Mouse (Mus musculus) liver, adult 2 months (tissue): Measurements from ENCODE around the gene Trim38. TPM values are rescaled to one million over a fixed set of nuclear protein-coding genes. Genes with fewer than 3 reads are reported as not detected.
A peak's percentile ranks its signal among the peaks of the same experiment; 100 is the strongest.

Source experiments
- DNase-seq: peaks from one replicate; pipeline ENCODE4 v3.0.0-alpha.2; 2011; ENCODE audit warnings: low read depth, low spot score; ENCODE audit errors: extremely low read depth
- H3K27ac ChIP-seq: fragments of 200-500 bp; replicated peaks from 2 replicates; pipeline ENCODE4 v1.5.1; 2012; ENCODE audit warnings: low read depth, mild to moderate bottlenecking, control low read depth, inconsistent platforms, low read length; ENCODE audit not compliant: insufficient read depth
- H3K27me3 ChIP-seq: fragments of 200-500 bp; 2 replicates; pipeline ENCODE4 v1.6.1; 2012; ENCODE audit warnings: mild to moderate bottlenecking, moderate library complexity, low read length, inconsistent platforms; ENCODE audit not compliant: control insufficient read depth, insufficient read depth
- H3K36me3 ChIP-seq: fragments of 200-500 bp; 2 replicates; pipeline ENCODE4 v1.6.1; 2012; ENCODE audit warnings: low read length, inconsistent platforms; ENCODE audit not compliant: control insufficient read depth, insufficient read depth
- H3K4me1 ChIP-seq: fragments of 200-500 bp; 2 replicates; pipeline ENCODE4 v1.6.1; 2011; ENCODE audit warnings: low read length; ENCODE audit not compliant: control insufficient read depth, insufficient read depth
- H3K4me3 ChIP-seq: fragments of 200-500 bp; 2 replicates; pipeline ENCODE4 v1.5.1; 2011; ENCODE audit warnings: low read depth, mild to moderate bottlenecking, control low read depth, low read length, moderate library complexity; ENCODE audit not compliant: insufficient read depth
- H3K79me2 ChIP-seq: fragments of 200-500 bp; 2 replicates; pipeline ENCODE4 v1.6.1; 2012; ENCODE audit warnings: inconsistent platforms, mild to moderate bottlenecking, low read length, moderate library complexity; ENCODE audit not compliant: control insufficient read depth, insufficient read depth
- H3K9ac ChIP-seq: fragments of 200-500 bp; 2 replicates; pipeline ENCODE4 v1.6.1; 2012; ENCODE audit warnings: low read depth, mild to moderate bottlenecking, control low read depth, inconsistent platforms, low read length
- CTCF ChIP-seq: fragments of 200-500 bp; IDR thresholded peaks from 2 replicates; pipeline ENCODE4 v1.5.1; 2011; ENCODE audit warnings: low read depth, low read length, control low read depth
- POLR2A ChIP-seq: fragments of 200-500 bp; IDR thresholded peaks from 2 replicates; pipeline ENCODE4 v1.6.1; 2011; ENCODE audit warnings: low read length, control low read depth; ENCODE audit not compliant: insufficient read depth; ENCODE audit errors: extremely low read depth
- WGBS: fragments of 180-500 bp; shearing (Covaris S2); methylation state at CpG from one replicate; pipeline ENCODE4 v1.1.7; 2018; 5-methylcytosine and 5-hydroxymethylcytosine counted together
- polyA plus RNA-seq: library from polyadenylated mRNA; depleted of rRNA; stranded (reverse); fragments of >200 nt; gene quantifications from 2 replicates; pipeline ENCODE4 v1.2.3, GENCODE M21; 2012
- total RNA-seq: library from RNA; depleted of rRNA; stranded (reverse); fragments of >200 nt; gene quantifications from 2 replicates; pipeline ENCODE4 v1.2.3, GENCODE M21; 2014

Trim38 gene
- total and polyA plus RNA-seq, 2 experiments, result not detected

DNA sequence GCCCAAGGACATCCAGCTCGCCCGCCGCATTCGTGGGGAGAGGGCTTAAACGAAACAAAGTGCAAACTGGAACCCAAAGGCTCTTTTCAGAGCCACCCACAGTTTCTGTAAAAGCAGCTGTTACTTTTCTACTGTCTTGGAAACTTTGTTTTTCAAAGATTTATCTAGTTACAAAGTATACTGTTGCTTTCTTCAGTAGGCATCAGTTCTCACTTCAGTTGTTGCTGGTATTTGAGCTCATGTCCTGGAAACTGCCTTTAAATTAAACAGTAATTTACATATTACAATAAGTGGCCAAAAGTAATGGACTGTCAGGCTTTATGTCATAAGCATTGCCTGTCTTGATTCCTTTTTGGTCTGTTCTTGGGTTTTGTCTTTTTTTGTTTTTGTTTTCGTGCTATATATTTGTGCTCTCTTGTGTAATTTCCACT lies 17.0 kb upstream of the Trim38 start:
- Histone ChIP-seq H3K9ac (no peak overlapping the region), H3K4me1 (peaks cover 4% of the 10 kb centered on the region), H3K27me3 (no peaks in the 10 kb centered on the region), H3K27ac (no peak overlapping the region), H3K79me2 (no peaks in the 10 kb centered on the region), H3K36me3 (no peaks in the 10 kb centered on the region), H3K4me3 (no peak overlapping the region)
- 15% methylated on average over 6 of the region's 6 CpGs for WGBS
- no peak for DNase-seq
- no peak for TF ChIP-seq POLR2A
- TF ChIP-seq CTCF, result no peak

DNA sequence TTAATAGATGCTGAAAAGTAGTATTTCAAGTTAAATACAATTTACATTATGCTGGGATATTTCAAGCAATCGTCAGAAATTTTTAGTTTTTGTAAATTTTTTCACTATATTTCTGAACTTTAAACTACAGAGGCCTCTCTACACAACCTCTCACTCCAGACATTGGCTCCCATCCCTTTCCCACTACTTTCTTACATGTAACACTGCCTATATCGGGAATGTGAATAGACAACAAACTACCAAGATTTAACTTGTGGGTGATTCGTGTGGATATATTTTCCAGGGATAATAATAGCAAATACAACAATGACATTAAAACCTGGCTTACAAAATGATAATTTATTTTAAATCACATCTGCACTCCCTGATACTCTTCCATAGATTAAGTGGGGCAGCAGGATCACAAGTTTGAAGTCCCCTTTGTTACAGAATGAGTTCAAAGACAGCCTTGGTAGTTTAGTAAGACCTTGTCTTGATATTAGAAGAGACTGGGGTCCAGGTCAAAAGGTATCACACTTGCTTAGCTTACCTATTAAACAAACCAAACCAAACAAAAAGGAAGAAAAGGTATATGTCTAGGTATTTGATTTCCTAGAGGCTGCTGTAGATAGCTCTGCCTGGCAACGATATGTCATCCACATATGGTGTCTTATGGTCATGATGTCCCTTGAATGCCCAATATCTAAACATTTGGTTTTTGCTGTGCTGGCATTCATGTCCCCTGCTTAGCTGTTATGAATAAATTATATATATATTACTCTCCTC lies 16.2 kb upstream of the Trim38 start:
- TF ChIP-seq POLR2A (no peak), CTCF (no peak)

DNA sequence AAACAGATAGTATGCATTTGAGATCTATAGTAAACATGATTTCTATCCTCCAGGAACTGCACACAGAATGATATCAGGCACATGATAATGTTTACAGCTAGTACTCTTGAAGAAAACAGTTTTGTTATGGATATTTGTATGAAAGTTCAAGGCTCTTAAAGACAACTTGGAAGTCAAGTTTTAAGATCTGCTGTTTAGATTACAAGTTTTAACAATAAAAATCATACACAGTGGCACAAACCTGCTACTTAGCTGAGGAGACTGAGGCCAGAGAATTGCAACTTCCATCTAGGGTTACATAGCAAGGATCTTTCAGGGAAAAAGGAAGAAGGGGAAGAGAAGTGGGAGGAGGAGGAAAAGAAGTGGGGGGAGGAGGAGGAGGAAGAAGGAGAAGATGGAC lies 14.7 kb upstream of the Trim38 start:
- Histone ChIP-seq H3K27ac (no peak overlapping the region), H3K4me1 (peaks cover 4% of the 10 kb centered on the region), H3K4me3 (no peak overlapping the region), H3K79me2 (no peaks in the 10 kb centered on the region), H3K27me3 (no peaks in the 10 kb centered on the region), H3K36me3 (no peaks in the 10 kb centered on the region), H3K9ac (no peak overlapping the region)
- DNase-seq, result no peak
- no peak for TF ChIP-seq POLR2A
- no peak for TF ChIP-seq CTCF

More for the DNA sequence above, 16.2 kb upstream of the Trim38 start:
- 66% methylated on average over 4 of the region's 4 CpGs for WGBS
- DNase-seq, result no peak
- Histone ChIP-seq H3K9ac (no peak overlapping the region), H3K79me2 (no peaks in the 10 kb centered on the region), H3K27ac (no peak overlapping the region), H3K4me3 (no peak overlapping the region), H3K27me3 (no peaks in the 10 kb centered on the region), H3K4me1 (peaks cover 4% of the 10 kb centered on the region), H3K36me3 (no peaks in the 10 kb centered on the region)

DNA sequence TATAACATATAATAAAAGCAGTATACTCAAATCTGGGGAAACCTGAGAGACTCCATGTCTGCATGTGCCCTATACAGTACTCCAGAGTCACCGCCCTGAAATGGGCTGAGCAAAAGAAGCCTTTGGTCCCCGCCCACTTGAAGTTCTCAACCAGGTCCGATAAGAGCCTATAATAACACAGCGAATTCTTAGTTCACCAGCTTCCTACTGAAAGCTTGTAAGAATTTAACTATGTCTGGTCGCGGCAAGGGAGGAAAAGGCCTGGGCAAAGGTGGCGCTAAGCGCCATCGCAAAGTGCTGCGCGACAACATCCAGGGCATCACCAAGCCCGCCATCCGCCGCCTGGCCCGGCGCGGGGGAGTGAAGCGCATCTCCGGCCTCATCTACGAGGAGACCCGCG lies 12.9 kb upstream of the Trim38 start, which contains the start of gene Hist1h4b:
TSS of gene Hist1h4b (plus strand) at position 224 of the 400 bp plus-strand sequence.
- no peaks in the 10 kb centered on the region for H3K36me3 ChIP-seq
- WGBS, result under 1% methylated on average over 20 of the region's 22 CpGs
- no peaks in the 10 kb centered on the region for H3K79me2 ChIP-seq
- H3K27me3 ChIP-seq, result no peaks in the 10 kb centered on the region
- peak; percentile 95 for DNase-seq
- peak within 1 kb of the TSS; percentile 28; the same call in 1 of the 2 replicates for H3K27ac ChIP-seq
- H3K9ac ChIP-seq, result peak within 1 kb of the TSS; percentile 3; the same call in 1 of the 2 replicates
- TF ChIP-seq CTCF (no peak), POLR2A (peak; percentile 95)
- peaks cover 11% of the 10 kb centered on the region; the same call in 1 of the 2 replicates for H3K4me1 ChIP-seq
- H3K4me3 ChIP-seq, result peak within 1 kb of the TSS; percentile 34; the same call in 1 of the 2 replicates

DNA sequence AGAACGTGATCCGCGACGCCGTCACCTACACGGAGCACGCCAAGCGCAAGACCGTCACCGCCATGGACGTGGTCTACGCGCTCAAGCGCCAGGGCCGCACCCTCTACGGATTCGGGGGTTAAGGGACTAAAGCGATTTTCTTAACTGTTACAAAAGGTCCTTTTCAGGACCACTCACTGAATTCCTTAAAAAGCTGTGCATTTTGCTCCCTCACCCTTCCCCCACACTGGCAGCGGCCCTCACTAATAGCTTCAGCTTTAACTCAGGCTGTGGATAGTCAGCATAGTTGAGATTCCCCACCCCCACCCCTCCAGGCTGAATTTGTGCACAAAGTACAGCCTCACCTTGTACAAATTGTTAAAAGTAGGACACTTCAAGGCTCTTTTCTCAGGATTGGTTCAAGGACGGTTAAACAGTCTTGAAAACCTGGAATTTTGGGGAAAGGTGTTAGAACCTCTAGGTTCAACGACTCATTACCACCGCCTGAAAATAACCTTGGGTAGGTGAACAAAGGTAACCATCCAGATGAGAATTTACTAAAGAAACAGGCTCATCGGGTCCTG lies 12.4 kb upstream of the Trim38 start:
- Histone ChIP-seq H3K4me1 (peaks cover 11% of the 10 kb centered on the region; the same call in 1 of the 2 replicates), H3K27ac (peak overlapping the region; percentile 9; the same call in 1 of the 2 replicates), H3K36me3 (no peaks in the 10 kb centered on the region), H3K27me3 (no peaks in the 10 kb centered on the region), H3K9ac (peak overlapping the region; percentile 3; the same call in 1 of the 2 replicates), H3K79me2 (no peaks in the 10 kb centered on the region), H3K4me3 (peak overlapping the region; percentile 34; the same call in 1 of the 2 replicates)
- 1% methylated on average over 19 of the region's 23 CpGs for WGBS
- TF ChIP-seq POLR2A (no peak), CTCF (no peak)
- DNase-seq, result peak; percentile 57
